Mouse (Mus musculus) frontal cortex, adult (tissue): ENCODE data around the gene Tnnt3.

Experiments
- ATAC-seq: cut with Nextera tagmentation; 2 replicates; pipeline ENCODE4 v1.9.2; 2017; ENCODE audit warnings: mild to moderate bottlenecking, moderate library complexity, mixed read lengths; ENCODE audit not compliant: low TSS enrichment

Tnnt3 gene

DNA sequence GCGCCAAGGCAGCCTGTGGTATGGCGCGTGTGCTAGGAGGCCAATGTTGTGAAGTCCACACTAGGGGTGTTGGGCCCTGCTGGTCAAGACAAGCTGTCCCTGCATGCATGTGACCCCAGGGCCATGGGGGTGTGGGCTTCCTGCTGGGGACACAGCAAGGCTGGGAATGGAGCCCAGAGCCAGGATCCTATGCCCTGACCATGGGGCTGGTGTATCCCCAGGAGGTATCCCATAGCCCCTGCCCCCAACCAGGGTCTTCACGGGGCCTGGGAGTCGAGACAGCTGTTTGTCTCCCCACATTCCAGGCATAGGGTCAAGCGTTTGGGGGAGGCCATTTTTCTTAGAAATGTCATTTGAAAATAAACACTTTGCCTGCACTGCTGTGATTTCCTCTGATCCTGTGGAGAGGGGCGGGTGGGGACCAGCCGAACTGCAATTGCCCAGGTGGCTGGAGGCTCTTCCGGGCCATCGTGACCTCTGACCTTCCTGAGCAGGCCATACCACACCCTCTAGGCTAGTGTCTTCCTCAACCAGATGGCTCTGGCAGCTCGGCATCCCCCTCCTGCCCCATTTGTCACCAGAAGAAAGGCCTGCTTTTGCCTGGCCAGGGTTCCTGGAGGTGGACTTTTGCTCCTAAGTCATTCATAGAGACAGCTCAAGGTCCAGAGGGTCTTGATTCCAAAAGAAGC, 66.5 kb downstream of the Tnnt3 start:
- ATAC-seq = no peak
